Mouse (Mus musculus) ES-E14 (cell line): ENCODE results near the gene Itgb3. TPM values are rescaled to one million over a fixed set of nuclear protein-coding genes. Genes with fewer than 3 reads are reported as not detected.

Source experiments
- DNase-seq: peaks from one replicate; pipeline ENCODE4 v3.0.0-alpha.2; 2013; ENCODE audit warnings: low read depth, low spot score
- H3K27ac ChIP-seq: 2 replicates; pipeline ENCODE4 v1.5.1; 2012; ENCODE audit warnings: low read depth, mild to moderate bottlenecking, low read length, moderate library complexity, mixed read lengths; ENCODE audit not compliant: poor library complexity, insufficient read depth, severe bottlenecking
- H3K36me3 ChIP-seq: 2 replicates; pipeline ENCODE4 v1.6.1; 2012; ENCODE audit warnings: mild to moderate bottlenecking, low read length, moderate library complexity, mixed read lengths; ENCODE audit not compliant: control insufficient read depth, poor library complexity, insufficient read depth, severe bottlenecking
- H3K4me1 ChIP-seq, 2 experiments: fragments of 150-350 bp in 1 of 2; sonication (generic) in 1 of 2; 2 replicates each; pipeline ENCODE4 v1.6.1; 2012; ENCODE audit warnings: low read length in 2 of 2, mild to moderate bottlenecking in 1 of 2, mixed read lengths in 1 of 2; ENCODE audit not compliant: control insufficient read depth in 2 of 2, insufficient read depth in 2 of 2, poor library complexity in 1 of 2
- H3K4me3 ChIP-seq, 2 experiments: fragments of 150-350 bp in 1 of 2; sonication (generic) in 1 of 2; 2 replicates each; pipeline ENCODE4 v1.5.1; 2012; ENCODE audit warnings: low read length in 2 of 2, low read depth in 1 of 2, mild to moderate bottlenecking in 1 of 2, mixed read lengths in 1 of 2; ENCODE audit not compliant: insufficient read depth in 1 of 2, poor library complexity in 1 of 2, severe bottlenecking in 1 of 2
- H3K9ac ChIP-seq: 2 replicates; pipeline ENCODE4 v1.6.1; 2012; ENCODE audit warnings: low read depth, mild to moderate bottlenecking, low read length, mixed read lengths; ENCODE audit not compliant: poor library complexity, insufficient read depth, severe bottlenecking
- H3K9me3 ChIP-seq: fragments of 150-350 bp; sonication (generic); 2 replicates; pipeline ENCODE4 v1.6.1; 2012; ENCODE audit warnings: low read depth, mild to moderate bottlenecking, low read length; ENCODE audit not compliant: control insufficient read depth, insufficient read depth
- CHD2 ChIP-seq: IDR thresholded peaks from 2 replicates; pipeline ENCODE4 v1.6.1; 2014; ENCODE audit warnings: mild to moderate bottlenecking, low read depth, low read length, inconsistent platforms
- HCFC1 ChIP-seq: IDR thresholded peaks from 2 replicates; pipeline ENCODE4 v1.6.1; 2012; ENCODE audit warnings: low read length, inconsistent platforms, borderline replicate concordance; ENCODE audit not compliant: insufficient read depth
- MAFK ChIP-seq: IDR thresholded peaks from 2 replicates; pipeline ENCODE4 v1.6.1; 2014; ENCODE audit warnings: mild to moderate bottlenecking, low read depth, low read length, inconsistent platforms; ENCODE audit not compliant: insufficient read depth
- ZC3H11A ChIP-seq: IDR thresholded peaks from 2 replicates; pipeline ENCODE4 v1.6.1; 2012; ENCODE audit warnings: low read depth, mild to moderate bottlenecking, inconsistent platforms, low read length, borderline replicate concordance
- ZNF384 ChIP-seq: IDR thresholded peaks from 2 replicates; pipeline ENCODE4 v1.6.1; 2012; ENCODE audit warnings: low read depth, low read length, inconsistent platforms
- in situ Hi-C, 2 experiments: fragments of 600-800 bp; cut with MboI; formaldehyde crosslinking; loops; one replicate each; pipeline ENCODE4 v1.15.1; 2025; ENCODE audit warnings: low sequenced_read_pairs in 2 of 2, inconsistent platforms in 1 of 2; ENCODE audit not compliant: unreplicated experiment in 2 of 2
- total RNA-seq: library from RNA; depleted of rRNA; stranded (reverse); fragments of 300-350 nt; gene quantifications from 2 replicates; pipeline ENCODE4 v1.2.3, GENCODE M21; 2012; rRNA removed

Itgb3 gene
- total RNA-seq = 4.9 and 7.7 TPM in 2 replicates

GRCm38 (mm10) chr11:104607491-104608245 lies at the start of gene Itgb3:
Gene Itgb3 (plus strand): TSS chr11:104608000.
- in situ Hi-C loops = no loop called here
- no peak within 1 kb of the TSS for H3K27ac ChIP-seq
- DNase-seq = no peak
- no peaks in the 10 kb centered on the region for H3K36me3 ChIP-seq
- H3K9me3 ChIP-seq = no peaks in the 10 kb centered on the region
- TF ChIP-seq ZC3H11A (no peak), CHD2 (no peak), ZNF384 (no peak), MAFK (no peak), HCFC1 (no peak)
- H3K4me3 ChIP-seq = peak within 1 kb of the TSS; percentile 80 to 88
- peak within 1 kb of the TSS; percentile 41 for H3K9ac ChIP-seq
- H3K4me1 ChIP-seq = peaks cover 0 to 3% of the 10 kb centered on the region in 2 experiments; a peak in 1 of 4 replicates

- no peak overlapping the region for H3K27ac ChIP-seq
- in situ Hi-C loops = no loop called here
Measured at GRCm38 (mm10) chr11:104558065-104558464, 49.7 kb upstream of the Itgb3 start.

DNA sequence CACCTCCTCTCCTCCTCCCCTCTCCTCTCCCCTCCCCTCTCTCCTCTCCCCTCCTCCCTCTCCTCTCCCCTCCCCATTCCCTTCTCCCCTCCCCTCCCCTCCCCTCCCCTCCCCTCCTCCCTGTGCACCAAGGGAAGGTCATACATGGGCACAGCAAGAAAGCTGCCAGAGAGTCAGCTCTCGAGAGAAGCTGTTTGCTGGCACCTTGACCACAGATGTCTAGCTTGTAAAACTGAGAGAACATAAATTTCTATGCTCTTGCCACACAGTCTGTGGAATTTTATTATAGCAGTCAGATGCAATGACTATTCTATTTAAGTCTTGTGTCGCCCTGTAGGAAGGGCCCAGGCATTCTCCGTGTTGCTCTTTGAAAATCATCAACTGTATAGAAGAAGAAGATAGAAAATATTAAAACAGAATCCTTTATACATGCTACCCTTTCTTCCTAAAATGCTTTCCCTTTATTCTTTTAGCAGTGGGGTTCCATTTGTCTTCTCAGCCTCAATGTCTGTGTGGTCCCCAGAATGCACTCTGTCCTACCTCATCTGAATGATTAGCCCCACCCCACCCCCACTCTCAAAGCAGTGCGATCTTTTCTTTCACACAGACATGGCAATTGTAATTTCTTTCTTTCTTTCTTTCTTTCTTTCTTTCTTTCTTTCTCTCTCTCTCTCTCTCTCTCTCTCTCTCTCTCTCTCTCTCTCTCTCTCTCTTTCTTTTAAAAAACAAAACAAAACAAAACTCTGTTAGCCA lies 49.0 kb upstream of the Itgb3 start:
- H3K4me3 ChIP-seq = no peak overlapping the region
- no peaks in the 10 kb centered on the region for H3K36me3 ChIP-seq
- in situ Hi-C loops = no loop called here
- DNase-seq = no peak
- no peak overlapping the region for H3K9ac ChIP-seq
- no peaks in the 10 kb centered on the region for H3K9me3 ChIP-seq
- H3K4me1 ChIP-seq = no peaks in the 10 kb centered on the region; a peak in 1 of 4 replicates
- H3K27ac ChIP-seq = no peak overlapping the region
- TF ChIP-seq MAFK = no peak
- TF ChIP-seq ZC3H11A = no peak
- no peak for TF ChIP-seq CHD2
- no peak for TF ChIP-seq HCFC1
- TF ChIP-seq ZNF384 = no peak

More at GRCm38 (mm10) chr11:104558065-104558464, 49.7 kb upstream of the Itgb3 start:
- Histone ChIP-seq H3K9me3 (no peaks in the 10 kb centered on the region), H3K4me1 (no peaks in the 10 kb centered on the region; a peak in 1 of 4 replicates), H3K9ac (no peak overlapping the region), H3K36me3 (no peaks in the 10 kb centered on the region), H3K4me3 (no peak overlapping the region)
- TF ChIP-seq CHD2 (no peak), ZC3H11A (no peak), ZNF384 (no peak), HCFC1 (no peak), MAFK (no peak)
- no peak for DNase-seq

GRCm38 (mm10) chr11:104560971-104561370 lies 46.8 kb upstream of the Itgb3 start:
- H3K4me3 ChIP-seq = no peak overlapping the region
- no peak for TF ChIP-seq MAFK
- TF ChIP-seq HCFC1 = no peak
- TF ChIP-seq ZNF384 = no peak
- TF ChIP-seq ZC3H11A = no peak
- no peak for DNase-seq
- H3K4me1 ChIP-seq = no peaks in the 10 kb centered on the region; a peak in 1 of 4 replicates
- no peak overlapping the region for H3K27ac ChIP-seq
- in situ Hi-C loops = no loop called here
- no peak overlapping the region for H3K9ac ChIP-seq
- H3K36me3 ChIP-seq = no peaks in the 10 kb centered on the region
- no peaks in the 10 kb centered on the region for H3K9me3 ChIP-seq
